Mouse (Mus musculus) ES-E14 (cell line): ENCODE measurements around the gene Eif3a.

Experiments
- CHD2 ChIP-seq: IDR thresholded peaks from 2 replicates; pipeline ENCODE4 v1.6.1; 2014; ENCODE audit warnings: mild to moderate bottlenecking, low read depth, low read length, inconsistent platforms
- HCFC1 ChIP-seq: IDR thresholded peaks from 2 replicates; pipeline ENCODE4 v1.6.1; 2012; ENCODE audit warnings: low read length, inconsistent platforms, borderline replicate concordance; ENCODE audit not compliant: insufficient read depth

- TF ChIP-seq CHD2 (no peak), HCFC1 (no peak)
Measured at GRCm38 (mm10) chr19:60782034-60782433, 8.4 kb downstream of the Eif3a start.
